Mouse (Mus musculus): ENCODE data around the gene Pkp4. TPM values are rescaled to one million over a fixed set of nuclear protein-coding genes. Genes with fewer than 3 reads are reported as not detected.

Gene Pkp4
- polyA plus RNA-seq, 1 experiment from 2014 or later, result 45.1 TPM

- no peak overlapping the region for H3K4me2 ChIP-seq (replicated peaks; ENCODE audit: low read depth, low read length)
- H3K27me3 ChIP-seq (ENCODE audit: control insufficient read depth, insufficient read depth, low read length), result no peaks in the 10 kb centered on the region
- H3K4me1 ChIP-seq (ENCODE audit: control insufficient read depth, insufficient read depth, low read length), result 0 out of 2 replicates have a peak, but pooled peaks cover 2% of the 10 kb centered on the region
- no peak overlapping the region for H3K4me3 ChIP-seq (ENCODE audit: low read depth, low read length)
- no peaks in the 10 kb centered on the region for H3K36me3 ChIP-seq (ENCODE audit: control insufficient read depth, insufficient read depth, low read length)
- ATAC-seq (ENCODE audit: insufficient number of reproducible peaks, insufficient read depth, low FRiP score, low read depth), result no peak
- 63% methylated on average over 9 of the region's 9 CpGs for WGBS
- no peaks in the 10 kb centered on the region for H3K9me3 ChIP-seq (ENCODE audit: control insufficient read depth, low read depth, low read length)
- H3K9ac ChIP-seq (replicated peaks; ENCODE audit: low read depth, low read length), result no peak overlapping the region
- no peak overlapping the region for H3K27ac ChIP-seq (ENCODE audit: low read length)
Measured at GRCm38 (mm10) chr2:59230656-59231055, 70.0 kb downstream of the Pkp4 start.

- no peak overlapping the region for H3K27ac ChIP-seq (ENCODE audit: low read length)
- no peak overlapping the region for H3K9ac ChIP-seq (replicated peaks; ENCODE audit: low read depth, low read length)
- no peak overlapping the region for H3K4me3 ChIP-seq (ENCODE audit: low read depth, low read length)
- WGBS, result 85% methylated on average over 5 of the region's 5 CpGs
- H3K9me3 ChIP-seq (ENCODE audit: control insufficient read depth, low read depth, low read length), result no peaks in the 10 kb centered on the region
- no peaks in the 10 kb centered on the region for H3K36me3 ChIP-seq (ENCODE audit: control insufficient read depth, insufficient read depth, low read length)
- H3K4me2 ChIP-seq (replicated peaks; ENCODE audit: low read depth, low read length), result no peak overlapping the region
- no peaks in the 10 kb centered on the region for H3K27me3 ChIP-seq (ENCODE audit: control insufficient read depth, insufficient read depth, low read length)
- no peak for ATAC-seq (ENCODE audit: insufficient number of reproducible peaks, insufficient read depth, low FRiP score, low read depth)
- 0 out of 2 replicates have a peak, but pooled peaks cover 2% of the 10 kb centered on the region for H3K4me1 ChIP-seq (ENCODE audit: control insufficient read depth, insufficient read depth, low read length)
Measured at GRCm38 (mm10) chr2:59231514-59231913, 70.9 kb downstream of the Pkp4 start.

- Histone ChIP-seq H3K4me1 (ENCODE audit: control insufficient read depth, insufficient read depth, low read length) (no peaks in the 10 kb centered on the region), H3K9me3 (ENCODE audit: control insufficient read depth, low read depth, low read length) (no peaks in the 10 kb centered on the region), H3K27ac (ENCODE audit: low read length) (no peak overlapping the region), H3K9ac (replicated peaks; ENCODE audit: low read depth, low read length) (no peak overlapping the region), H3K36me3 (ENCODE audit: control insufficient read depth, insufficient read depth, low read length) (no peaks in the 10 kb centered on the region), H3K27me3 (ENCODE audit: control insufficient read depth, insufficient read depth, low read length) (no peaks in the 10 kb centered on the region), H3K4me3 (ENCODE audit: low read depth, low read length) (no peak overlapping the region), H3K4me2 (replicated peaks; ENCODE audit: low read depth, low read length) (no peak overlapping the region)
- ATAC-seq (ENCODE audit: insufficient number of reproducible peaks, insufficient read depth, low FRiP score, low read depth), result no peak
- WGBS, result 88% methylated on average over 13 of the region's 13 CpGs
Measured at GRCm38 (mm10) chr2:59233294-59233923, 72.8 kb downstream of the Pkp4 start.

GRCm38 (mm10) chr2:59233936-59234335 lies 73.3 kb downstream of the Pkp4 start:
- Histone ChIP-seq H3K9ac (replicated peaks; ENCODE audit: low read depth, low read length) (no peak overlapping the region), H3K4me1 (ENCODE audit: control insufficient read depth, insufficient read depth, low read length) (no peaks in the 10 kb centered on the region), H3K9me3 (ENCODE audit: control insufficient read depth, low read depth, low read length) (no peaks in the 10 kb centered on the region), H3K27me3 (ENCODE audit: control insufficient read depth, insufficient read depth, low read length) (no peaks in the 10 kb centered on the region), H3K36me3 (ENCODE audit: control insufficient read depth, insufficient read depth, low read length) (no peaks in the 10 kb centered on the region), H3K27ac (ENCODE audit: low read length) (no peak overlapping the region), H3K4me3 (ENCODE audit: low read depth, low read length) (no peak overlapping the region), H3K4me2 (replicated peaks; ENCODE audit: low read depth, low read length) (no peak overlapping the region)
- ATAC-seq (ENCODE audit: insufficient number of reproducible peaks, insufficient read depth, low FRiP score, low read depth), result no peak
- WGBS, result 81% methylated on average over 5 of the region's 5 CpGs

GRCm38 (mm10) chr2:59234537-59234936 lies 73.9 kb downstream of the Pkp4 start:
- Histone ChIP-seq H3K27me3 (ENCODE audit: control insufficient read depth, insufficient read depth, low read length) (no peaks in the 10 kb centered on the region), H3K36me3 (ENCODE audit: control insufficient read depth, insufficient read depth, low read length) (no peaks in the 10 kb centered on the region), H3K9me3 (ENCODE audit: control insufficient read depth, low read depth, low read length) (no peaks in the 10 kb centered on the region), H3K9ac (replicated peaks; ENCODE audit: low read depth, low read length) (no peak overlapping the region), H3K4me3 (ENCODE audit: low read depth, low read length) (no peak overlapping the region), H3K4me1 (ENCODE audit: control insufficient read depth, insufficient read depth, low read length) (no peaks in the 10 kb centered on the region), H3K4me2 (replicated peaks; ENCODE audit: low read depth, low read length) (no peak overlapping the region), H3K27ac (ENCODE audit: low read length) (no peak overlapping the region)
- no peak for ATAC-seq (ENCODE audit: insufficient number of reproducible peaks, insufficient read depth, low FRiP score, low read depth)
- WGBS, result 93% methylated on average over 5 of the region's 5 CpGs

GRCm38 (mm10) chr2:59239841-59240395 lies 79.3 kb downstream of the Pkp4 start:
- Histone ChIP-seq H3K27me3 (ENCODE audit: control insufficient read depth, insufficient read depth, low read length) (no peaks in the 10 kb centered on the region), H3K4me1 (ENCODE audit: control insufficient read depth, insufficient read depth, low read length) (no peaks in the 10 kb centered on the region), H3K9me3 (ENCODE audit: control insufficient read depth, low read depth, low read length) (no peaks in the 10 kb centered on the region), H3K4me3 (ENCODE audit: low read depth, low read length) (no peak overlapping the region), H3K4me2 (replicated peaks; ENCODE audit: low read depth, low read length) (no peak overlapping the region), H3K36me3 (ENCODE audit: control insufficient read depth, insufficient read depth, low read length) (no peaks in the 10 kb centered on the region), H3K27ac (ENCODE audit: low read length) (no peak overlapping the region), H3K9ac (replicated peaks; ENCODE audit: low read depth, low read length) (no peak overlapping the region)
- WGBS, result 56% methylated on average over 10 of the region's 10 CpGs
- no peak for ATAC-seq (ENCODE audit: insufficient number of reproducible peaks, insufficient read depth, low FRiP score, low read depth)

GRCm38 (mm10) chr2:59242117-59242516 lies 81.5 kb downstream of the Pkp4 start:
- no peaks in the 10 kb centered on the region for H3K36me3 ChIP-seq (ENCODE audit: control insufficient read depth, insufficient read depth, low read length)
- H3K4me2 ChIP-seq (replicated peaks; ENCODE audit: low read depth, low read length), result no peak overlapping the region
- no peak overlapping the region for H3K27ac ChIP-seq (ENCODE audit: low read length)
- ATAC-seq (ENCODE audit: insufficient number of reproducible peaks, insufficient read depth, low FRiP score, low read depth), result no peak
- 90% methylated on average over 10 of the region's 10 CpGs for WGBS
- H3K4me1 ChIP-seq (ENCODE audit: control insufficient read depth, insufficient read depth, low read length), result no peaks in the 10 kb centered on the region
- H3K9ac ChIP-seq (replicated peaks; ENCODE audit: low read depth, low read length), result no peak overlapping the region
- H3K9me3 ChIP-seq (ENCODE audit: control insufficient read depth, low read depth, low read length), result no peaks in the 10 kb centered on the region
- H3K27me3 ChIP-seq (ENCODE audit: control insufficient read depth, insufficient read depth, low read length), result no peaks in the 10 kb centered on the region
- no peak overlapping the region for H3K4me3 ChIP-seq (ENCODE audit: low read depth, low read length)

- 91% methylated on average over 12 of the region's 12 CpGs for WGBS
- no peak overlapping the region for H3K27ac ChIP-seq (ENCODE audit: low read length)
Measured at GRCm38 (mm10) chr2:59244273-59245097, 83.8 kb downstream of the Pkp4 start.

More at GRCm38 (mm10) chr2:59244273-59245097, 83.8 kb downstream of the Pkp4 start:
- Histone ChIP-seq H3K4me3 (ENCODE audit: low read depth, low read length) (no peak overlapping the region), H3K9ac (replicated peaks; ENCODE audit: low read depth, low read length) (no peak overlapping the region), H3K9me3 (ENCODE audit: control insufficient read depth, low read depth, low read length) (no peaks in the 10 kb centered on the region), H3K4me2 (replicated peaks; ENCODE audit: low read depth, low read length) (no peak overlapping the region), H3K27me3 (ENCODE audit: control insufficient read depth, insufficient read depth, low read length) (no peaks in the 10 kb centered on the region), H3K36me3 (ENCODE audit: control insufficient read depth, insufficient read depth, low read length) (no peaks in the 10 kb centered on the region), H3K4me1 (ENCODE audit: control insufficient read depth, insufficient read depth, low read length) (no peaks in the 10 kb centered on the region)
- ATAC-seq (ENCODE audit: insufficient number of reproducible peaks, insufficient read depth, low FRiP score, low read depth), result no peak
